Mouse (Mus musculus) kidney, adult 2 months (tissue): ENCODE data around the gene Ephx1. TPM values are rescaled to one million over a fixed set of nuclear protein-coding genes. Genes with fewer than 3 reads are reported as not detected.

Source experiments
- DNase-seq: peaks from one replicate; pipeline ENCODE4 v3.0.0; 2021
- H3K27ac ChIP-seq: fragments of 200-500 bp; 2 replicates; pipeline ENCODE4 v1.5.1; 2012; ENCODE audit warnings: low read depth, low read length, control low read depth, inconsistent platforms; ENCODE audit not compliant: insufficient read depth
- H3K27me3 ChIP-seq: fragments of 200-500 bp; replicated peaks from 2 replicates; pipeline ENCODE4 v1.6.1; 2012; ENCODE audit warnings: mild to moderate bottlenecking, moderate library complexity, low read length, inconsistent platforms; ENCODE audit not compliant: control insufficient read depth, insufficient read depth
- H3K36me3 ChIP-seq: fragments of 200-500 bp; 2 replicates; pipeline ENCODE4 v1.6.1; 2012; ENCODE audit warnings: mild to moderate bottlenecking, moderate library complexity, low read length, inconsistent platforms; ENCODE audit not compliant: control insufficient read depth, insufficient read depth
- H3K4me1 ChIP-seq: fragments of 200-500 bp; 2 replicates; pipeline ENCODE4 v1.6.1; 2011; ENCODE audit warnings: low read length; ENCODE audit not compliant: control insufficient read depth, insufficient read depth
- H3K4me3 ChIP-seq: fragments of 200-500 bp; 2 replicates; pipeline ENCODE4 v1.5.1; 2011; ENCODE audit warnings: mild to moderate bottlenecking, low read depth, low read length, control low read depth; ENCODE audit not compliant: insufficient read depth
- CTCF ChIP-seq: fragments of 200-500 bp; conservative IDR thresholded peaks from 2 replicates; pipeline ENCODE4 v1.5.1; 2011; ENCODE audit warnings: low read depth, mild to moderate bottlenecking, control low read depth, low read length, moderate library complexity, mixed read lengths; ENCODE audit not compliant: insufficient read depth, insufficient read length
- POLR2A ChIP-seq: fragments of 200-500 bp; IDR thresholded peaks from one replicate; pipeline ENCODE4 v1.6.1; 2011; ENCODE audit warnings: low read depth, low read length, control low read depth
- WGBS: fragments of 180-500 bp; shearing (Covaris S2); methylation state at CpG from one replicate; pipeline ENCODE4 v1.1.7; 2018; 5-methylcytosine and 5-hydroxymethylcytosine counted together
- polyA plus RNA-seq: library from polyadenylated mRNA; depleted of rRNA; stranded (reverse); fragments of >200 nt; gene quantifications from 2 replicates; pipeline ENCODE4 v1.2.3, GENCODE M21; 2012

The Ephx1 gene
- polyA plus RNA-seq, 1 experiment, result 69.9 TPM

DNA sequence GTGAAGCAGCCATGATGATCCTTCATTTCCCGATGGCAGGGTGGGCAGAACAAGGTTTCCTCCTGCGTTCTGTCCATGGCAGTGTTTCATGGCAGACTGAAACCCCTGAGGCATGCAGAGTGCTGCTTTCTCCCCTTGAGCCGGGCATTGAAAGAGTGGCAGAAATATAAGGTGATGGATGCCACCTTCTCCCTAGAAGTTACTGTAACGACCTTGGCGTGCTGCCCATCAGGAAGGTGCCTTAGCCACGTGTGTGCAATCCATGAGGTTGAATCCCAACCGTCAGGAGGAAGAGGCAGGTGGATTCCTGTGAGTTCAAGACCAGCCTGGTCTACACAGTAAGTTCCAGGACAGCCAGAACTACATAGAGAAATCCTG, 773 bp upstream of the Ephx1 start:
- H3K27me3 ChIP-seq, result no peaks in the 10 kb centered on the region
- H3K4me3 ChIP-seq, result no peak overlapping the region
- H3K36me3 ChIP-seq, result no peaks in the 10 kb centered on the region
- no peak overlapping the region for H3K27ac ChIP-seq
- WGBS, result 39% methylated on average over 7 of the region's 7 CpGs
- no peaks in the 10 kb centered on the region for H3K4me1 ChIP-seq
- TF ChIP-seq CTCF (no peak), POLR2A (no peak)
- no peak for DNase-seq

- peaks cover 11% of the 10 kb centered on the region; the same call in 1 of the 2 replicates for H3K4me1 ChIP-seq
- no peak for DNase-seq
- no peak for TF ChIP-seq POLR2A
- no peak for TF ChIP-seq CTCF
- 80% methylated on average over 13 of the region's 13 CpGs for WGBS
- no peak overlapping the region; the same call in 1 of the 2 replicates for H3K27ac ChIP-seq
- no peaks in the 10 kb centered on the region for H3K36me3 ChIP-seq
- no peaks in the 10 kb centered on the region for H3K27me3 ChIP-seq
- no peak overlapping the region for H3K4me3 ChIP-seq
Observed at GRCm38 (mm10) chr1:181017890-181018420, 2.7 kb downstream of the Ephx1 start.

DNA sequence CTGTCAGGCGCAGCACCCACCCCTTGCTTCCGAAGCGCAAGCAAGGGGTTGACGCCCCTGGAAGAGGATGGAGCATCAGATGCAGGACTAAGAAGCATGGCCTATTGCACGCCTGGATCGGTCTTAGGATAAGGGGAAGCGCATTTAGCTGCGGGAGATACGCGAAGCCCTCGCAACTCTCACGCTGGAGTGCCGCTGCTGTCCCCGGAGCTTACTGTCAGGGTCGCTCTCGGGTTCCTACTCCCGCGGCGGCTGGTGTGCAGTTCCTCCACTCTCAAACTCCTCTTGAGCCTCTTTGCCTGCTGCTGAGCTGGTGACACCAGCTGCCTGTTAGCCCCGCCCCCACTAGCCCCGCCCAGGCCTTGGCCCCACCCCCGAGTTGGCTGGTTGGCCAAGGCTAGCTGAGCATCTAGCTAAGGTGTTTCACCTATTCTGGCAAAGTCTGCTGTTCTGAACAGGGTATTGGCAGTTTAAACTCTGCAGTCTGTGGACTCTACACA, 3.4 kb downstream of the Ephx1 start:
- 1% methylated on average over 22 of the region's 22 CpGs for WGBS
- DNase-seq, result peak; percentile 94
- peak; percentile 70 for TF ChIP-seq POLR2A
- TF ChIP-seq CTCF, result no peak
- Histone ChIP-seq H3K4me1 (peaks cover 11% of the 10 kb centered on the region; the same call in 1 of the 2 replicates), H3K27ac (peak overlapping the region; percentile 79), H3K36me3 (no peaks in the 10 kb centered on the region), H3K27me3 (no peaks in the 10 kb centered on the region), H3K4me3 (peak overlapping the region; percentile 82)

GRCm38 (mm10) chr1:181016532-181017131, 4.1 kb downstream of the Ephx1 start:
- Histone ChIP-seq H3K27me3 (no peaks in the 10 kb centered on the region), H3K4me1 (peaks cover 11% of the 10 kb centered on the region; the same call in 1 of the 2 replicates), H3K27ac (peak overlapping the region; percentile 79), H3K4me3 (peak overlapping the region; percentile 82), H3K36me3 (no peaks in the 10 kb centered on the region)
- DNase-seq, result peak; percentile 93
- WGBS, result 5% methylated on average over 21 of the region's 21 CpGs
- no peak for TF ChIP-seq POLR2A
- TF ChIP-seq CTCF, result no peak

GRCm38 (mm10) chr1:181016045-181016444, 4.7 kb downstream of the Ephx1 start:
- DNase-seq, result peak; percentile 35
- no peaks in the 10 kb centered on the region for H3K36me3 ChIP-seq
- no peak for TF ChIP-seq CTCF
- no peak for TF ChIP-seq POLR2A
- no peaks in the 10 kb centered on the region for H3K27me3 ChIP-seq
- H3K4me3 ChIP-seq, result peak overlapping the region; percentile 2; the same call in 1 of the 2 replicates
- H3K27ac ChIP-seq, result peak overlapping the region; percentile 96
- H3K4me1 ChIP-seq, result peaks cover 12% of the 10 kb centered on the region; the same call in 1 of the 2 replicates
- 56% methylated on average over 4 of the region's 4 CpGs for WGBS

DNA sequence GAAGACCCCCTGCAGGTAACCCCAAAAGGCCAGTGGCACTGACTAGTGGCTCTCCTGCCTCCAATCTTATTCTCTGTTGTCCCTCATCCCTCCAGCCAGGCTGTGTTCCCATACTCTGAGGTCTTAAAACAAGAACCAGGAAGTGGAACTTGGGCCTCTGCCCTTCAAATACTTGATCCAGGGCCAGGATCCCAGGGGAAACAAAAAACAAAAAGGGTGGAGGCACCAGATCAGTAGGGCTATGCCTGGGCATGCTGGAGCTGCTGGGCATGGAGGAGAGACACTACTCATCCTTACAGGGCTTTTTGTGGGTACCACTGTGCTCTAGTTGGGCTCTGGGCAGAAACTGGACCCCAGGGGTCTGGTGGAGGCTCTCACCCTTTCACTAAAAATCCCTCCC, 5.1 kb downstream of the Ephx1 start:
- H3K27me3 ChIP-seq, result no peaks in the 10 kb centered on the region
- no peaks in the 10 kb centered on the region for H3K36me3 ChIP-seq
- peak overlapping the region; percentile 2; the same call in 1 of the 2 replicates for H3K4me3 ChIP-seq
- peaks cover 13% of the 10 kb centered on the region; the same call in 1 of the 2 replicates for H3K4me1 ChIP-seq
- peak overlapping the region; percentile 96 for H3K27ac ChIP-seq
- DNase-seq, result peak; percentile 94
- no peak for TF ChIP-seq CTCF
- TF ChIP-seq POLR2A, result no peak

DNA sequence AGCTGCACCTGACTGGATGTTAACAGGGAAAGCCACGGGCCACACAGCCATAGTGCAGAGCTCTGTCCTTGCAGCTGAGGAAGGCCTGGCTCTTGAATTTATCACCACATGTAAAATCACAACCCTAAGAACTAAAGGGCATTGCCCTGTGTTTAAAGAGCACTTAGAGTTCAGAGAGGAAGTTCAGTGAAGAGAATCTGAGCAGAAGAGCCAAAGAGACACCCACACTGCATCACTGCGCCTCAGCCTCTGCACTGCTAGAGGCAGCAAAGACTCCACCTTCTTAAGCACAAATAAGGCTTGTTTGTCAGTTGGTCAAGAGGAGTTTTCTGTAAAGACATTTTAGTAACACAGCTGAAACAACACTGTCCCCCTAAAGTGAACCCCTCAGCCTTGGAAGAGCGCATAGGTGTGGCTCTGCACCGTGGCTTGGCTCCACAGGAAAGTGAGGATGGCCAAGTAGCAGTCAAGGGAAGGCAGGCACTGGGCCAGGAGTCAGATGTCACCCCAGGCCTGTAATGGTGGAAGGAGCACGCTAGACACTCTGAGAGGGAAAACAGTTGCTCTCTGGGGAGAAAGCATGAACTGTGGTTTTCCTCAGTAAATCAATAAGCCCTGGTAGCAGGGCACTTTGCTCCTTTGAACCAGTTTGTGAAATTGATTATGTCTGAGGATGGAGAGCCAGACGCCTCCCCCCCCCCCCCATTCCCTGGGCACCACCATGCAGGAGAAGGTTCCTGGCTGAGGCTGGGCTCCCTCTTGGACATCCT, 5.8 kb downstream of the Ephx1 start:
- Histone ChIP-seq H3K27ac (peak overlapping the region; percentile 96), H3K4me3 (no peak overlapping the region), H3K36me3 (no peaks in the 10 kb centered on the region), H3K27me3 (no peaks in the 10 kb centered on the region), H3K4me1 (peaks cover 19% of the 10 kb centered on the region)
- 52% methylated on average over 6 of the region's 6 CpGs for WGBS
- DNase-seq, result peak; percentile 82
- TF ChIP-seq CTCF (no peak), POLR2A (no peak)
